ENCODE assay signal across 15 mouse cellular contexts in the genomic region with DNA sequence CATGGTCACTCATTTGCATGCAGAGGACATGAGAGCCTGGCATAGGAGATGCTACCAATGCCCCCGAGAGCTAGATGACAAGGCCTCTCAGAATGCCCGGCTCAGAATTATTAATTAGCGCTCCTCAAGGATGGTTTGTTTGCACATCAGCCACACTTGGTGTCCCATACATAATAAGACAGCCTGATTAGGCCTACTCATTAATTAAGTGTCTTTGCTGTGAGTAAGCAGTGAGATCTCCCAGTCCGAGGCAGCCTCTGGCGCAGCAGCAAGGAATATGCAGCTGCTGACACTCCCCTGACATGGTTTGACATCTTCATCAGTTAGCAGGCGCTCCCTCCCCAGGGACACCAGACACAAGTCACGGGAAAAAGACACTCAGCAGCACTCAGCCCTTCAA. TPM values are rescaled to one million over a fixed set of nuclear protein-coding genes. Genes with fewer than 3 reads are reported as not detected.
DNase-seq lines count a peak whose midpoint lies in the region; ATAC-seq lines count a peak whose summit lies in the region.
"Had no signal": no experiment of that assay in that cellular context is flagged by ENCODE, and none has a peak within 500 bp of the region (broad histone marks: within the 10 kb centered on the region; RNA-seq: fewer than 3 reads in every experiment).

No protein-coding gene starts in this region.

- H3K4me3 ChIP-seq in forebrain, embryonic 12.5 days (replicated peaks), result no peak overlapping the region
- no peak overlapping the region for H3K4me3 ChIP-seq in hindbrain, embryonic 13.5 days
- no peak overlapping the region for H3K4me3 ChIP-seq in midbrain, embryonic 15.5 days
- no peak overlapping the region for H3K4me3 ChIP-seq in limb, embryonic 10.5 days
- H3K4me3 ChIP-seq: limb, embryonic 12.5 days; liver, embryonic 15.5 days; megakaryocyte, embryonic 14.5 days had no signal

- peak; percentile 21 for DNase-seq in left cerebral cortex, postnatal 4 days
- DNase-seq in left cerebral cortex, postnatal 10 days (ENCODE audit: extremely low spot score in 1 of 2, low spot score in 2 of 2), result no peak
- no peak for DNase-seq in ovary, adult 18-20 months (ENCODE audit: low spot score)
- DNase-seq in limb, embryonic 10.5 days (ENCODE audit: low spot score), result no peak
- DNase-seq in heart, postnatal 10 days, result no peak
- DNase-seq: cerebellum, adult 2 months; kidney, adult 8-10 months; layer of hippocampus, postnatal 36 days had no signal

- no peaks in the 10 kb centered on the region for H3K9me3 ChIP-seq in forebrain, embryonic 12.5 days
- peaks cover 7% of the 10 kb centered on the region; the same call in 1 of the 2 replicates for H3K9me3 ChIP-seq in hindbrain, embryonic 13.5 days
- no peaks in the 10 kb centered on the region for H3K9me3 ChIP-seq in midbrain, embryonic 15.5 days
- H3K9me3 ChIP-seq in limb, embryonic 10.5 days (replicated peaks), result no peaks in the 10 kb centered on the region
- H3K9me3 ChIP-seq: limb, embryonic 12.5 days; liver, embryonic 15.5 days had no signal

- H3K4me1 ChIP-seq in forebrain, embryonic 12.5 days, result peaks cover 10% of the 10 kb centered on the region
- H3K4me1 ChIP-seq in hindbrain, embryonic 13.5 days (replicated peaks), result peaks cover 12% of the 10 kb centered on the region
- peaks cover 4% of the 10 kb centered on the region; the same call in 1 of the 2 replicates for H3K4me1 ChIP-seq in midbrain, embryonic 15.5 days
- no peaks in the 10 kb centered on the region for H3K4me1 ChIP-seq in limb, embryonic 10.5 days
- H3K4me1 ChIP-seq: limb, embryonic 12.5 days; liver, embryonic 15.5 days; megakaryocyte, embryonic 14.5 days had no signal

- H3K36me3 ChIP-seq in forebrain, embryonic 12.5 days (replicated peaks), result no peaks in the 10 kb centered on the region
- H3K36me3 ChIP-seq in hindbrain, embryonic 13.5 days, result no peaks in the 10 kb centered on the region
- H3K36me3 ChIP-seq in midbrain, embryonic 15.5 days (replicated peaks), result no peaks in the 10 kb centered on the region
- no peaks in the 10 kb centered on the region for H3K36me3 ChIP-seq in limb, embryonic 10.5 days
- H3K36me3 ChIP-seq: limb, embryonic 12.5 days; liver, embryonic 15.5 days had no signal

- H3K9ac ChIP-seq in forebrain, embryonic 12.5 days, result no peak overlapping the region
- H3K9ac ChIP-seq in hindbrain, embryonic 13.5 days, result no peak overlapping the region
- no peak overlapping the region for H3K9ac ChIP-seq in midbrain, embryonic 15.5 days
- H3K9ac ChIP-seq: limb, embryonic 12.5 days; liver, embryonic 15.5 days had no signal

- H3K27me3 ChIP-seq in forebrain, embryonic 12.5 days, result peaks cover 11% of the 10 kb centered on the region; the same call in 1 of the 2 replicates
- H3K27me3 ChIP-seq in hindbrain, embryonic 13.5 days, result no peaks in the 10 kb centered on the region
- H3K27me3 ChIP-seq in midbrain, embryonic 15.5 days (replicated peaks), result no peaks in the 10 kb centered on the region
- H3K27me3 ChIP-seq in limb, embryonic 10.5 days (ENCODE audit: low read depth, poor library complexity, severe bottlenecking), result no peaks in the 10 kb centered on the region
- H3K27me3 ChIP-seq: limb, embryonic 12.5 days; liver, embryonic 15.5 days; megakaryocyte, embryonic 14.5 days had no signal

- intact Hi-C loops in left cerebral cortex, postnatal 4 days (cut with DNase I), result no loop called here
- intact Hi-C loops in left cerebral cortex, postnatal 10 days (cut with DNase I), result no loop called here
- intact Hi-C loops in heart, postnatal 10 days (cut with DNase I), result no loop called here

- H3K27ac ChIP-seq in forebrain, embryonic 12.5 days, result 0 out of 2 replicates have a peak overlapping the region, but pooled peaks have one; percentile 13
- no peak overlapping the region for H3K27ac ChIP-seq in hindbrain, embryonic 13.5 days
- H3K27ac ChIP-seq in midbrain, embryonic 15.5 days, result no peak overlapping the region
- H3K27ac ChIP-seq in limb, embryonic 10.5 days, result no peak overlapping the region
- H3K27ac ChIP-seq: limb, embryonic 12.5 days; liver, embryonic 15.5 days had no signal

- peak; percentile 58 for ATAC-seq in forebrain, embryonic 12.5 days (ENCODE audit: low FRiP score)
- ATAC-seq in hindbrain, embryonic 13.5 days (ENCODE audit: low FRiP score), result peak; percentile 57; the same call in 1 of the 2 replicates
- peak; percentile 33; the same call in 1 of the 2 replicates for ATAC-seq in midbrain, embryonic 15.5 days (replicated peaks)

- 35% methylated on average over 7 of the region's 7 CpGs for WGBS in forebrain, embryonic 12.5 days
- 27% methylated on average over 7 of the region's 7 CpGs for WGBS in hindbrain, embryonic 13.5 days
- 37% methylated on average over 7 of the region's 7 CpGs for WGBS in midbrain, embryonic 15.5 days
- WGBS in limb, embryonic 10.5 days, result 74% methylated on average over 7 of the region's 7 CpGs

- no peak overlapping the region for H3K4me2 ChIP-seq in forebrain, embryonic 12.5 days
- no peak overlapping the region for H3K4me2 ChIP-seq in hindbrain, embryonic 13.5 days
- no peak overlapping the region for H3K4me2 ChIP-seq in midbrain, embryonic 15.5 days
- H3K4me2 ChIP-seq: limb, embryonic 12.5 days; liver, embryonic 15.5 days had no signal

RNA-seq across cellular contexts. Expression of gene Pabpc6, which starts 28.2 kb away (rescaled TPM):
- total RNA-seq in left cerebral cortex, postnatal 4 days (2021), result not detected
- total RNA-seq in left cerebral cortex, postnatal 10 days (2021), result not detected
- not detected in 2 replicates for polyA plus RNA-seq in forebrain, embryonic 12.5 days (2016; fragmentation: Nextera tagmentation; extraction: Ambion mirVana)
- polyA plus RNA-seq in hindbrain, embryonic 13.5 days (2015; fragmentation: Nextera tagmentation; extraction: Ambion mirVana), result not detected in 2 replicates
- not detected in 2 replicates for polyA plus RNA-seq in midbrain, embryonic 15.5 days (2015; fragmentation: Nextera tagmentation; extraction: Ambion mirVana)
- not detected in 2 replicates for polyA plus RNA-seq in limb, embryonic 10.5 days (2016; fragmentation: Nextera tagmentation; extraction: Ambion mirVana)
- not detected for total RNA-seq in heart, postnatal 10 days (2021)
- polyA plus RNA-seq: cerebellum, adult 2 months; heart, embryonic 14.5 days; limb, embryonic 12.5 days; liver, embryonic 15.5 days had no signal
